Mouse (Mus musculus): ENCODE data around the gene Eif2b3.

GRCm38 (mm10) chr4:116995798-116996135 is 23.4 kb upstream of the Eif2b3 start:
- TF ChIP-seq POLR2A (IDR thresholded peaks at IDR 0.05; ENCODE audit: borderline replicate concordance, control insufficient read depth, low read depth, low read length) (no peak), CTCF (IDR thresholded peaks at IDR 0.05; ENCODE audit: control insufficient read depth, insufficient read depth, low read length) (peak; percentile 55)
